In genomic region chr13:63337239-63337960, GRCm38 (mm10) we compare ENCODE assay signal across 13 mouse cellular contexts.
DNase-seq lines count a peak whose midpoint lies in the region; ATAC-seq lines count a peak whose summit lies in the region.
"Had no signal": no experiment of that assay in that cellular context is flagged by ENCODE, and none has a peak within 500 bp of the region (broad histone marks: within the 10 kb centered on the region; RNA-seq: fewer than 3 reads in every experiment).

No protein-coding gene starts in this region.

- DNase-seq in adrenal gland, adult (ENCODE audit: inconsistent age in 2 of 2, low spot score in 1 of 2): peak; percentile 25 to 51
- no peak for DNase-seq in adrenal gland, adult 18-20 months (ENCODE audit: low spot score in 2 of 2)
- DNase-seq in liver: no peak
- no peak for DNase-seq in thymus, postnatal 10 days (ENCODE audit: low spot score in 2 of 2)
- DNase-seq in ovary, adult 18-20 months (ENCODE audit: low spot score): no peak
- DNase-seq: adrenal gland, postnatal 25 days; cerebellum, adult 18-20 months; heart, adult 18-20 months; kidney, adult 18-20 months; lung, postnatal 10 days had no signal

- no peak overlapping the region for H3K4me2 ChIP-seq in liver, embryonic 12.5 days
- H3K4me2 ChIP-seq in stomach, embryonic 14.5 days (replicated peaks; ENCODE audit: low read depth, low read length): no peak overlapping the region

- no peak overlapping the region for H3K4me3 ChIP-seq in liver, embryonic 12.5 days
- no peak overlapping the region for H3K4me3 ChIP-seq in stomach, embryonic 14.5 days (ENCODE audit: low read depth, low read length)

- H3K27ac ChIP-seq in liver, embryonic 12.5 days: no peak overlapping the region
- H3K27ac ChIP-seq in stomach, embryonic 14.5 days (ENCODE audit: low read length): no peak overlapping the region

- no peaks in the 10 kb centered on the region for H3K36me3 ChIP-seq in liver, embryonic 12.5 days
- no peaks in the 10 kb centered on the region for H3K36me3 ChIP-seq in stomach, embryonic 14.5 days (ENCODE audit: control insufficient read depth, insufficient read depth, low read length)

- H3K4me1 ChIP-seq in liver, embryonic 12.5 days: peaks cover 7% of the 10 kb centered on the region; the same call in 1 of the 2 replicates
- H3K4me1 ChIP-seq in stomach, embryonic 14.5 days (ENCODE audit: control insufficient read depth, insufficient read depth, low read length): 0 out of 2 replicates have a peak, but pooled peaks cover 3% of the 10 kb centered on the region

- H3K9ac ChIP-seq in liver, embryonic 12.5 days: no peak overlapping the region
- H3K9ac ChIP-seq in stomach, embryonic 14.5 days (replicated peaks; ENCODE audit: low read depth, low read length): no peak overlapping the region

- no peaks in the 10 kb centered on the region for H3K9me3 ChIP-seq in liver, embryonic 12.5 days (replicated peaks)
- H3K9me3 ChIP-seq in stomach, embryonic 14.5 days (ENCODE audit: control insufficient read depth, low read depth, low read length): no peaks in the 10 kb centered on the region

- WGBS in liver, embryonic 12.5 days (ENCODE audit: insufficient replicate concordance): 68% methylated on average over 8 of the region's 8 CpGs
- WGBS in stomach, embryonic 14.5 days: 58% methylated on average over 8 of the region's 8 CpGs

- ATAC-seq in liver, embryonic 12.5 days: 0 out of 2 replicates have a peak, but pooled peaks have one; percentile 32
- ATAC-seq in megakaryocyte-erythroid progenitor cell, adult 5-6 weeks (replicated peaks; ENCODE audit: low FRiP score, low TSS enrichment, poor library complexity, severe bottlenecking): peak; percentile 42
- peak; percentile 25; the same call in 1 of the 2 replicates for ATAC-seq in stomach, embryonic 14.5 days (ENCODE audit: insufficient number of reproducible peaks, insufficient read depth, low FRiP score, low read depth)

- H3K27me3 ChIP-seq in liver, embryonic 12.5 days (replicated peaks): no peaks in the 10 kb centered on the region
- H3K27me3 ChIP-seq in stomach, embryonic 14.5 days (ENCODE audit: control insufficient read depth, insufficient read depth, low read length): no peaks in the 10 kb centered on the region

Comparison
In these comparisons a context has a peak if more than half of its experiments do, and no peak if none do; other contexts are left out.
1. DNase-seq: peak in adrenal gland, adult (2 of 2); none in adrenal gland, adult 18-20 months (0 of 2), liver (single experiment), thymus, postnatal 10 days (0 of 2) and ovary, adult 18-20 months (single experiment).
2. Peak in every context shown above with its lines, with median percentiles within 50 percentile points of each other: ATAC-seq.